Mouse (Mus musculus): ENCODE data around the gene Ankrd28.

DNA sequence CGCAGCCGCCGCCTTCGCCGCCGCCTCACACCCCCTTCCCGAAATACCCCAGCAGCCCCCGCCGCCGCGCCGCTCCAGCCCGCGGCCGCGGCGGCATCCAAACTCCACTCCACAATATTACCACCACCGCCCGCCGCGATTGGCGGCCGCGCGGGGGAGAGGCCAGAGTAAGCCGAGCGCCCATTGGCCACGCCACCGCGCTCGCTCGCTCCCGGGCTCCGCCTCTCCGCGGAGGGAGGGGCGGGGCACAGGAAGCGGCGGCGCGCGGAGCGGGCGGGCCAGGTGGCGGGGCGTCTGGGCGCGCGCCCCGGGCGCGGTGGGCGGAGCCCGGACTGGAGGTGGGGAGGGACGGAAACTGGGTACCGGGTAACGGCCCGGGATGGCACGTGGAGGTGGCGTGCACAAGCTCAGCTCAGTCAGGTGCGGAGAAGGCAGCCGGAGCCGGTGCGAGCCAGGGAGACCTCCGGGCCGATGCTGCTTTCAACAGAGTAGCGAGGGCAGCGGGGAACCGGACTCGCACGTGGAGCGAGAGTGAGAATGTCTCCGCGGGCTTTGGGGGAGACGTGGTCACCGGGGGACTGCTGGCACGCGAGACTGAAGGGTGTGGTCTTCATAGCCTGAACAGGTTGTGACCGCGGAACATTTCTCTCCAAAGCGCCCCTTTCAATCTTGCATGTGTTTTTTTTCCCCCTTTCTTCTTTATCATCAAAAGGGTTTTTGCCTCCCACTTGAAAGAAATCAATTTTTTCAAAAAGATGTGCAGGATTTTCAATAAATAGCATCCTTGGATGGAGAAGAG, at the start of gene Ankrd28:
- TF ChIP-seq POLR2A (IDR thresholded peaks at IDR 0.05; ENCODE audit: low read depth, low read length) (no peak), CTCF (IDR thresholded peaks at IDR 0.05; ENCODE audit: extremely low read depth, insufficient read depth, insufficient read length, insufficient replicate concordance) (no peak)

Measured in spleen, adult 2 months (tissue).